Mouse (Mus musculus) hindbrain, embryonic 13.5 days (tissue): ENCODE results near the gene Vmp1. TPM values are rescaled to one million over a fixed set of nuclear protein-coding genes. Genes with fewer than 3 reads are reported as not detected.

Source experiments
- ATAC-seq: fragments of 200-750 bp; cut with Nextera tagmentation; 2 replicates; pipeline ENCODE4 v1.8.0; 2017; ENCODE audit warnings: moderate TSS enrichment; ENCODE audit not compliant: low FRiP score
- H3K27ac ChIP-seq: fragments of 300-500 bp; sonication (generic); 2 replicates; pipeline ENCODE4 v1.5.1; 2015; ENCODE audit warnings: inconsistent platforms, mild to moderate bottlenecking, moderate library complexity
- H3K27me3 ChIP-seq: fragments of 300-500 bp; sonication (generic); 2 replicates; pipeline ENCODE4 v1.6.1; 2015; ENCODE audit warnings: mild to moderate bottlenecking, inconsistent platforms
- H3K36me3 ChIP-seq: fragments of 300-500 bp; sonication (generic); 2 replicates; pipeline ENCODE4 v1.6.1; 2015; ENCODE audit warnings: mild to moderate bottlenecking, inconsistent platforms
- H3K4me1 ChIP-seq: fragments of 300-500 bp; sonication (generic); replicated peaks from 2 replicates; pipeline ENCODE4 v1.6.1; 2015; ENCODE audit warnings: inconsistent platforms
- H3K4me2 ChIP-seq: fragments of 300-500 bp; sonication (generic); 2 replicates; pipeline ENCODE4 v1.6.1; 2015; ENCODE audit warnings: inconsistent platforms, mild to moderate bottlenecking, moderate library complexity
- H3K4me3 ChIP-seq: fragments of 300-500 bp; sonication (generic); 2 replicates; pipeline ENCODE4 v1.5.1; 2015; ENCODE audit warnings: mild to moderate bottlenecking, inconsistent platforms
- H3K9ac ChIP-seq: fragments of 300-500 bp; sonication (generic); 2 replicates; pipeline ENCODE4 v1.6.1; 2015; ENCODE audit warnings: mild to moderate bottlenecking, inconsistent platforms
- H3K9me3 ChIP-seq: fragments of 300-500 bp; sonication (generic); 2 replicates; pipeline ENCODE4 v1.6.1; 2016; ENCODE audit warnings: inconsistent platforms
- WGBS: fragments of 180-500 bp; shearing (Covaris S2); methylation state at CpG from one replicate; pipeline ENCODE4 v1.1.7; 2015; 5-methylcytosine and 5-hydroxymethylcytosine counted together
- microRNA counts: library from miRNA; unstranded; fragments of <30 nt; microRNA quantifications from one replicate; lab custom pipeline; 2016
- microRNA-seq: library from miRNA; unstranded; fragments of <30 nt; microRNA quantifications from one replicate; pipeline ENCODE4, GENCODE M21; 2016
- polyA plus RNA-seq: library from polyadenylated mRNA; unstranded; fragments of >200 nt; fragmentation: Nextera tagmentation; extraction: Ambion mirVana; gene quantifications from 2 replicates; pipeline ENCODE4 v1.2.1, GENCODE M21; 2015

The Vmp1 gene
- polyA plus RNA-seq, 1 experiment from 2014 or later = 106 TPM

DNA sequence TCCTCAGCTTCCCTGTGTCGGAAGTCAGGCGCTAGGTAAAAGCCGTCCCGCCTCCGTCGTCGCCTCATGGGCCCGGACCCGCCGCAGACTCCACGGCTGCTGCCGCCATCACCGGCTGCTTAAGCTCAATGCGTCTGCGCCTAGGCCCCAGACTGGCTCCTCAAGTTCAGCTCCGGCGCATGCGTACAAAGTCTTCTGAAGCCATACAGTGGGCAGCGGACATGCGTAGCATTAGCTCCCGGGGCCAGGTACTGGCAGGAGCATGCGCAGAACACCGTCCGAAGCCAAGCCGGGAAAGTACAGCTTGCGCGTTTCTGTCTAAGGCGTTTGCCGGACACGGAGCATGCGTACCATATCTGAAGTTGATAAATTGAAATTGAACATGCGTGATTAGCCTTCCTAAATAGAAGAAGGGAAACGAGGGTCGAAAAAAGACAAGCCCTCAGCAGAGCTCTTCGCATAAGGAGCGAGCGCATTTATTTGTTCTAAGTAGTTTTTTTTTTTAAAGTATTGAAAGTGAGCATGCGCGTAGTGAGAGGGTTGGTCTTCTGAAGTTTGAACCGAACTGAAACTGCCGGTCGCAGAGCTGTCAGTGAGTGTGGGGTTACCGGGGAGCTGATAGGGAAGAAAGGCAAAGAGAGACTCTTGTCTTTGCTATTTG, 138.9 kb downstream of the Vmp1 start, which contains the start of the genes Rps6kb1 and Tubd1:
TSS of gene Rps6kb1 (minus strand) at position 167 of the 661 bp plus-strand sequence.
TSS of gene Tubd1 (plus strand) at position 353 of the 661 bp plus-strand sequence.
- Histone ChIP-seq H3K27ac (peak within 1 kb of the TSS; percentile 91), H3K9me3 (no peaks in the 10 kb centered on the region), H3K9ac (peak within 1 kb of the TSS; percentile 97), H3K27me3 (no peaks in the 10 kb centered on the region), H3K4me1 (peaks cover 29% of the 10 kb centered on the region), H3K4me3 (peak within 1 kb of the TSS; percentile 94), H3K36me3 (peaks cover 5% of the 10 kb centered on the region), H3K4me2 (peak within 1 kb of the TSS; percentile 85)
- ATAC-seq = peak; percentile 98
- under 1% methylated on average over 43 of the region's 43 CpGs for WGBS

- Histone ChIP-seq H3K4me2 (peak overlapping the region; percentile 85), H3K36me3 (no peaks in the 10 kb centered on the region; the same call in 1 of the 2 replicates), H3K4me1 (peaks cover 29% of the 10 kb centered on the region), H3K4me3 (peak overlapping the region; percentile 94), H3K9me3 (no peaks in the 10 kb centered on the region), H3K9ac (peak overlapping the region; percentile 97), H3K27ac (peak overlapping the region; percentile 91), H3K27me3 (no peaks in the 10 kb centered on the region)
- WGBS = 2% methylated on average over 39 of the region's 50 CpGs
- peak; percentile 84 for ATAC-seq
These were observed 139.5 kb downstream of the Vmp1 start for GRCm38 (mm10) chr11:86543960-86544638.

DNA sequence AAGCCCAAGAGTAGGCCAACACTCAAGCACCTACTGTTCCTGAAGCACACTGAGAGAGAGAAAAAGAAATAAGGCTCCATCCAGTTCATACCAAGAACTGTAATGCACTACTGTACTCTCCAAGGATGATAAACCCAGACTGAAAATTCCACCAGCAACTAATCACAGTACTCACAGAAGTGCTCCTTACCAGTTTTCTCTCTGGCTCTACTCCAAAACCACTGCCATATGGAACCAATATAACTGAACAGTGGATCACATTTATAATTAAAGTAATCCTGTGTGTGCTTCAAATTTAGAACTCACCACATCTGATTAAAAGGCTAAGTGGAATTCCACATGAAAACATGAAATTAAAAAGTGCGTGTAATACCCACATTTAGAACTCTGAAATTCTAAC, 140.8 kb downstream of the Vmp1 start:
- ATAC-seq = no peak
- WGBS = 94% methylated on average over 1 of the region's 1 CpGs
- Histone ChIP-seq H3K4me3 (no peak overlapping the region), H3K27ac (no peak overlapping the region), H3K9ac (no peak overlapping the region), H3K4me1 (peaks cover 29% of the 10 kb centered on the region), H3K27me3 (no peaks in the 10 kb centered on the region), H3K4me2 (no peak overlapping the region), H3K36me3 (no peaks in the 10 kb centered on the region; the same call in none of the 2 replicates), H3K9me3 (no peaks in the 10 kb centered on the region)

GRCm38 (mm10) chr11:86540476-86540845, 143.2 kb downstream of the Vmp1 start:
- Histone ChIP-seq H3K36me3 (no peaks in the 10 kb centered on the region; the same call in none of the 2 replicates), H3K9ac (no peak overlapping the region), H3K9me3 (no peaks in the 10 kb centered on the region), H3K27me3 (no peaks in the 10 kb centered on the region), H3K27ac (no peak overlapping the region), H3K4me3 (no peak overlapping the region), H3K4me1 (peaks cover 25% of the 10 kb centered on the region), H3K4me2 (no peak overlapping the region)
- no peak for ATAC-seq
- 92% methylated on average over 2 of the region's 2 CpGs for WGBS

DNA sequence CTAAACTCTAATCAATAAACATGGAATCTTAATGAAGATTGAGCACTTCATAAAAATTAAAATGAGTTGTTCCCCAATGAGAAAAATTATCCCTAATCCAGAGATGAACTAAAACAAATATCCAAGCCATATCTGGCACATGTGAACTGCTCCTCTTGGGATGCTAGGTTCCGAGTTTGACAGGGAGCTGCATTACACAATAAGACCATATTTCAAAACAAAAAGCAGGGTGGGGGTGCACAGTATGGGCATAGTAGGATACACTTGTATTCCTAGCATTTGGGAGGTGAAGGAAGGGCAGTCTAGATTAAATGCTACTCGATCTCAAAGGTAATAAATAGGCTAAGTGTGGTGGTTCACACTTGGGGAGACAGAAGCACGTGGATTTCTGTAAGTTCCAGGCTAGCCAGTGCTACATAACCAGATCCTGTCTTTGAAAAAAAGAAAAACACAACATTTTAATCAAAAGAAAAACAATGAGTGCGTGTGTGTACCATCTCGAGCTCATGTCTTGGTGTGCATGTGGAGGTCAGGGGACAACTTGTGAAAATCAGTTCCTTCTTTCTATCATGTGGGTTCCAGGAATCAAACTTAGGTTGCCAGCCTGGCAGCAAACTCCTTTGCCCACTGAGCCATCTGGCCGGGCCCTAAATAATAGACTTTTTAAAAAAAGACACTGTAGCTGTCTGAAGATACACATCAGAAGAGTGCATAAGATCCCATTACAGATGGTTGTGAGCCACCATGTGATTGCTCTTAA, 143.7 kb downstream of the Vmp1 start:
- Histone ChIP-seq H3K36me3 (peaks cover under 1% of the 10 kb centered on the region), H3K27me3 (no peaks in the 10 kb centered on the region), H3K27ac (no peak overlapping the region), H3K4me3 (no peak overlapping the region), H3K9ac (no peak overlapping the region), H3K4me2 (no peak overlapping the region), H3K9me3 (no peaks in the 10 kb centered on the region), H3K4me1 (peaks cover 22% of the 10 kb centered on the region)
- WGBS = 95% methylated on average over 6 of the region's 6 CpGs
- ATAC-seq = no peak

DNA sequence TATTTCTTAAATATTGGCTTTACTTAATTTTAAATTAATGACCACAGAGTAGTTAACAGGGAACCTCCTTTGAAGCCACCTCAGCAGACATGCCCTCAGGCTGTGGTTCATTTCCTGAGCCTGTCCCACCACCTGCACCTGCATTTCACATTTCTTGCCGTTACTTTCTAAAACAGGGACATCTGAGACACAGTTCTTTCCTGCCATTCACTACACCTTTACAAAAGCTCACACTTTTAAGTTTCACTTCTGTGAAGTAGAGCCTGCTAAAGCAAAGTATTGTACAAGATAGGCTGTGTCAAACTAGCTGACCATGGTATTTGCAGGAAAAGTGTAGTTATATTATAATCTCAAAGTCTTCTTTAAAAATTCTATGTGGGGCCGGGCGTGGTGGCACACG, 144.8 kb downstream of the Vmp1 start:
- no peak overlapping the region for H3K27ac ChIP-seq
- no peaks in the 10 kb centered on the region for H3K9me3 ChIP-seq
- H3K4me2 ChIP-seq = no peak overlapping the region
- H3K27me3 ChIP-seq = no peaks in the 10 kb centered on the region
- ATAC-seq = no peak
- H3K9ac ChIP-seq = no peak overlapping the region
- H3K4me3 ChIP-seq = no peak overlapping the region
- WGBS = 94% methylated on average over 4 of the region's 4 CpGs
- H3K4me1 ChIP-seq = peaks cover 20% of the 10 kb centered on the region
- H3K36me3 ChIP-seq = peaks cover 7% of the 10 kb centered on the region

DNA sequence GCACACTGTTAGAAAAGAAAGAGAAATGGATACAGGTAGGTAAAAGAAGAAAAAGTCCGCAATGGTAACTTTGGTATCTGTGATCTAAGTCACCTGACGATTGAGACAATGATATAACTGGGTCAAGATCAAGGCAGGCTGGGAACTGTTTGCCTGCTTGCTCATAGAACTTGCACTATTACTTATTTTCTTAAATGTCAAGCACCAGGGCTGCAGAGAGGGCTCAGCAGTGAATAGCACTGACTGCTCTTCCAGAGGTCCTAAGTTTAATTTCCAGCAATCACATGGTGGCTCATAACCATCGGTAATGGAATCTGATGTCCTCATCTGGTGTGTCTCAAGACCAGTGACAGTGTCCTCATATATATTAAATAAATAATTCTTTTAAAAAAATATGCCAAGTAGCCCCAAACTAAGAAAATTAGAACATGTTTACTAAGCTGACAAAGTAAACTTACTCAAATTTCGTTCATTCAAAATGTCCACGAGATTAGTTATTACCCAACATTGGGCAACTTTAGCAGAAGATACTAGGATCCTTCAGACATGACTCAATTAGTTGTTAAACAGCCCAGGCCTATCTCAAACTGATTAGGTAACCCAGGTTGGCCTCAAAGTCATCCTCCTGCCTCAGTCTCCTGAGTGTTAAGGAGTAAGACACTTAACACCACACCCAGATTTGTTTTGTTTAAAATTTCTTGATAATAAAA, 149.3 kb downstream of the Vmp1 start:
- H3K4me1 ChIP-seq = no peaks in the 10 kb centered on the region
- H3K9ac ChIP-seq = no peak overlapping the region
- 98% methylated on average over 5 of the region's 5 CpGs for WGBS
- H3K27me3 ChIP-seq = no peaks in the 10 kb centered on the region
- no peak overlapping the region for H3K4me2 ChIP-seq
- H3K9me3 ChIP-seq = no peaks in the 10 kb centered on the region
- no peak for ATAC-seq
- H3K27ac ChIP-seq = no peak overlapping the region
- peaks cover 39% of the 10 kb centered on the region for H3K36me3 ChIP-seq
- H3K4me3 ChIP-seq = no peak overlapping the region

MicroRNA genes within 50 kb of the gene (microRNA counts, 519-probe panel; counts per million panel counts)
- microRNA mmu-miR-21 (lab: Ali Mortazavi, UCI) = 4,213 counts per million, percentile 69 among the panel's probes with 10 or more counts

Small RNA genes within 50 kb of the gene (microRNA-seq; reads per million reads assigned to microRNA genes)
- 4,289 reads per million, percentile 89 among the genes with 10 or more reads in this experiment for gene Mir21a

Other genes with a start within 250 kb of the Vmp1 start
- 16.6 and 17.7 TPM in 2 replicates for gene Rnft1, start 199.2 kb downstream of the Vmp1 start, polyA plus RNA-seq
- gene Rps6kb1, start 139.0 kb downstream of the Vmp1 start, polyA plus RNA-seq = 62.4 and 66.2 TPM in 2 replicates
- gene Tubd1, start 138.8 kb downstream of the Vmp1 start, polyA plus RNA-seq = 7.6 and 7.8 TPM in 2 replicates
- gene Ptrh2, start 149 bp upstream of the Vmp1 start, polyA plus RNA-seq = 32.9 and 34.3 TPM in 2 replicates
- 146 and 149 TPM in 2 replicates for gene Cltc, start 73.7 kb upstream of the Vmp1 start, polyA plus RNA-seq
- gene Dhx40, start 123.9 kb upstream of the Vmp1 start, polyA plus RNA-seq = 27.3 and 28.3 TPM in 2 replicates